Mouse (Mus musculus): Measurements from ENCODE around the gene Igsf9.

DNA sequence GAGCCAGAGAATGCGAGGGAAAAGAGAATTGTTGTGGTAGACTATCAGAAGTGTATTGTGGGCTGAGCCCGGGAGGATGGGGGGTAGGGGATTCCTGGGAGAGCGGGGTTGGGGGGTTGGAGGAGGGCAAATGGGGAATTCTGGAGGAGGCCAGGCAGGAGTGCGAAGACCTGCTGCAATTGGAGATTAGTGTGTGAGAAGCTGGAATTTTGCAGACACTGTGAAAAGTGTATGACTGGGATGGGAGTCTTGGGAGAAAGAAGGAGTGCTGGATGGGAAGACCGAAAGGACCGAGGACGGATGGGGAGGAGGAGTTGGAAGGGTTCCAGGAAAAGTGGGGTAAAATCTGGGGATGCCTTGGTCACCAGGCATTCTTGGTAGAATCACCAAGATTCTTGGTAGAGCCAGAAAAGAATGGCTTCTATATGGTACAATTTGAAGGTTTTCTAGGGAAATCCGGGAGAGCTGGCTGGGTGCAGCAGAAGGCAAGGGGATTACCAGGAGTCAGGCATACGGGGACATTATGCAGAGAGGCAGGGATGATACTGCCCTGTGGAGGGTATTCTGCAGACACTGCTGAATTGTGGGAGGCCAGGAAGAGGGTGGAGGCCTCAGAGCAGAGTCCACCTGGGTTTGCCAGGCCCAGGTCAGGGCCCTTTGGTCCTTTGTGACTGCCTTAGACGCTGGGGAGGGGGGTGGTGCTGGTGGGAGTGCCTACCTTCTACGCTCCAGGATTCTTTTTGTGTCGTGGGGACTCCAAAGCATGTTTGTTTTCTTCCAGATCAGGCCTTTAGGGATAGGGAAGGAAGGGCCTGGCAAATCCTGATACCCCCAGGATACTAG, 1.2 kb downstream of the Igsf9 start:
- TF ChIP-seq POLR2A (IDR thresholded peaks at IDR 0.05; ENCODE audit: borderline replicate concordance, extremely low read depth, low read depth, low read length) (no peak), CTCF (IDR thresholded peaks at IDR 0.05; ENCODE audit: insufficient read depth, low read length) (no peak)

Measured in lung, adult 2 months (tissue).